Mouse (Mus musculus) 3134 (cell line): Measurements from ENCODE around the gene Ttc34.

Source experiments
- DNase-seq: peaks from one replicate; pipeline ENCODE4 v3.0.0-alpha.2; 2011; ENCODE audit warnings: low spot score; ENCODE audit not compliant: insufficient read length; ENCODE audit errors: extremely low read depth

Gene Ttc34

DNA sequence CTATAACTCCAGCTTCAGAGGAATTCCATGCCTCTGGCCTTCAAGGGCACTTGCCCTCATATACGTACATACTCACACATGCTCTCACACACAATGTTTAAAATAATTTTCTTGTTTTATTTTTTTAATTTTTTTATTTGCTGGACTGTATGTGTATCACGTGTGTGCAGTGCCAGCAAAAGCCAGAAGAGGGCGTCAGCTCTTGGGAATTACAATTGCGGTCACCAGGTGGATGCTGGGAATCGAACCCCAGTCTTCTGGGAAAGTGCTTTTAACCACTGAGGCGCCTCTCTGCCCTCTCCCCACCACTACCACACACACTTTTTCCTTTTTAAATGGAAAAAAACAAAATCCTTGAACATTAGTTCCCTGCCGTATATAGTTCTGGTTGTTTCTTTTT, 19.6 kb downstream of the Ttc34 start:
- DNase-seq = no peak

DNA sequence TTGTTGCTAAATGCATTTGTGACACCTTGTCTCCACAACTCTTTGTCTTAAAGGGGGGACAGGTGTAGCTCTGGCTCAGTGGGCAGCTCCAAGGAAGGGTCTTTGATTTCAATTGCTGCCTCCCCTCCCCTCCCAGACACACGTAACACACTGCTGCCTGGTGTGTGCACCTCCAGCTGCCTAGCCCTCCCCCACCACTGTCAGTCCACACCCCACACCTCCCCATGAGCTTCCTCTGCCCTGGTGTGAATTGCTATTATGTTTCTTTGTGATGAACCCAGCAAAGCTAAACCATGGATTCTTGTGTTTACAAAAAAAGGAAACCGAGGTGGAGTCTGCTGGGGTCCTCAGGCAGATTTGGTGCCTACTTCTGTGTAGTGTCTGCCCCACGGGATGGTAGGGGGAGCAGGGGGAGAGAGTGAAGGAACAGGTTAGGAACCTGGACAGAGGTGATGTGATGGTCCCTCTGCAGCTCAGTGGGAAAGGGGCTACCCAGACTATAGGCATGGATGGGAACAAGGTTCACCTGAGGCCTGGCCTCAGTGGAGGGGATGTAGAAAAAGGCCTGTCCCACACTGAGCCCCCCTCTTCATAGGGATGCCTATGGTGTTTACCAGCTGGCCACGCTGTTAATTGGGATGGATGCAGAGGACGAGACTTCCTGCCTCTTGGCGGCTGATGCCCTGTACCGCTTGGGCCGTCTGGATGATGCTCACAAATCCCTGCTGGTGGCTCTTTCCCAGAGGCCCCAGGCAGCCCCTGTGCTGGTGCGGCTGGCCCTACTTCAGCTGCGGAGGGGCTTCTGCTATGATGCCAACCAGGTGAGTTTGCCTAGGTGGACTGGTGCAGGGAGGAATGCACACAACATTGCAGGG, 20.3 kb downstream of the Ttc34 start:
- no peak for DNase-seq

DNA sequence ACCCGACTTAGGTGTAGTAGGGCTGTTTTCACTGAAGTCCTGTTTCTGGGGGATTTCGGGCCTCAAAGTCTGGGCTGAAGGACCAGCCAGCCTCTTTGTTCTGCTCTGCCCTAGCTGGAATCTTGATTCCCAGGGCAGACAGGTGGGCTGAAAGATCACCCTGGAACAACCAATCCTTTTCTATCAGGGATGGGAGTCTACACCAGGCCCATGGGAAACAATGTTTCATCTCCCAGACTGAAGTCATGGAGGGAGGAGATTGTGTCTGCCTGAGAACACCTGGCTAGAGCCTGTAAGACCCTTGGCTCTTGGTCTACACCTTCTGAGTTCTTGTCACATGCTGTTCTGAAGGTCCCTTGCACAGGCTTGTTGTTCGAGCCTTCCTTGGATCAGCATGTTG, 21.3 kb downstream of the Ttc34 start:
- no peak for DNase-seq

DNA sequence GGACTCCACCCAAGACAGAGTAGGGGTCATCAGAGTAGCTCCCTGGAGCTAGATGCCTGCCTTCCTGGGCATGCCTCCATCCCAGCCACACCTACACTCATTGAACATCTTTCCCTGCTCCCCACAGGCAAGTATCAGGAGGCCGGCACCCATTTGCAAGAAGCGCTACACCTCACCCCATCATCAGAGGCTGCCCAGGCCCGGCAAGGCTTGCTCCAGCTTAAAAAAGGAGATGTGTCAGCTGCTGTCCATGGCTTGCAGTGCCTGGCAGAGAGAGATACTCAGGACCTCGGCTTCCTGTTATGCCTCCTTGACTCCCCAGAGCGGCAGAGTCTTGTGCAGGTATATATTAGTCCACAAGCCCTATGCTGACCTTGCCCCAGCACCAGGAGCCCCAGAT, 24.7 kb downstream of the Ttc34 start:
- no peak for DNase-seq

DNA sequence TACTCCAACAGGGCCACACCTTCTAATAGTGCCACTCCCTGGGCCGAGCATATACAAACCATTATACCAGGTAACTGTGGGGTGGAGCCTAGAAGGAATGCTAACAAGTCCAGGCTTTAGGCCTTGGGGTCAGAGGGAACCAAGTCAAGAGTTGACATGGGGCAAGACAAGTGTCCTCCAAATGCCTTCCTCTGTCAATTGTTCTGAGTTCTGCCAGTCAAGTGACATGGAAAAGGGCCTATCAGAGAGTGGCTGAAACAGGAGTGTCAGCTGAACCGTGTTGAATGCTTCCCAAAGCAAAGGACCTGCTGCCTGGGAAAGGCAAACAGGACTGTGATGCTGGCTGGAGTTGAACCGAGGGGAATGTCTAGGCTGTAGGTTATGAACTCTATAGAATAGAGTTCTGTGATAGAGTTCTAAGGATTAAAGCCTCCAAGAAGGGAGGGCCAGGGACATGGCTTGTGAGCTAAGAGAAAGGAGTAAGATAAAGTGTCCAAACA, 26.2 kb downstream of the Ttc34 start:
- no peak for DNase-seq

DNA sequence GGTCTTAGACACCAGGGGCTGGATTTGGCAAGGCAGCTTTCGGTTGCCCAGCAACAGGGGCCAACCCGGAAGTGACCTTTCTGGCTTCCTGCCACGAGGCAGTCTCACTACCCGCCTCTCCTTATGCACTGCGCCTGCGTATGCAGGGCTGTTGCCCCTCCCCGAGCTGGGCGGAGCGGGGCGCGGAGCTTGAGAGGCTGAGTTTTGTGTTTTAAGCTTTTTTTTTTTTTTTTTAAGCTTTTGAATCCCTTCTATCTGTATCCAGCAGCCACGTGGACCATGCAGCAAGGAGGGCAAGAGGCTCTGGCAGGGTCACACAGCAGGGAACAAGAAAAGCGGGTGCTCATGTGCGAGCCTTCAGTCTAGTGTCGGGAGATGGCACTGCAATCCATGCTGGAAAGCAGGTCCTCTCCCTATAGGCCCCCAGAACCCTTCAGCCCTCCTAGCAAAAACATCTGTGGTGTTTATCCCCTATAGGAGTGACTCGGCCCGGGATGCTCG, 27.1 kb downstream of the Ttc34 start:
- no peak for DNase-seq

DNA sequence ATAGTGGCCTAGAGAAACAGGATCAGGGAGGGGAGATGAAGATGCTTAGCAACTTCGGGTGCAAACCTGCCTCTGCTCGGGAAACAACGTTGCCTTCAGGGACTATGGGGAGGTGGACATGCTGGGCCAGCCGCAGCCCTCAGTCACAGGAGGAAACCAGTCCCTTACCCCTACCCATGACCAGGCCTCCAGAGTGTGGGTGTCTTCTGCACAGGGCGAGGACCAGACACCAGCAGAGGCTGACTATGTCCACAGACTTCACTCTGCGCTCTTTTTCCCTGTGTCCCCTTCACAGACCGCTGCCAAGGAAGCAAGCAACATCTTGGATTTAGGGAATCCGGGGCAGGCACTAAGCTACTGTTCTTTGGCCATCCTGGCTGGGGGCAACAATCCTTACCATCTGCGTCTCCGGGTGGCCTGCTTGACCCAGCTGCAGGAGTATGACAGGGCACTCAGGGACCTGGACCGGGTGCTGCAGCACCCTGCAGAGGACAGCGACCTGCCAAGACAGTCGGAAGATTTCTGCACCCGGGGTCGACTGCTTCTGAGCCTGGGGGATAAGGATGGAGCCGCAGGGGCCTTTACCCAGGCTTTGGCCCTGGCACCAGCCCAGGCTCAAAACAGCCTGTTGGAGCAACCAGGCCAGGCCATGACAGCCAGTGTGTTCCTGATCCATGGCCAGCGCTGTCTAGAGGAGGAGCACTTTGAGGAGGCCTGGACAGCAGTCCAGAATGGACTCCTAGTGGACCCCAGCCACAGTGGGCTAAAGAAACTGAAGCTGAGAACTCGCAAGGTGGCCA, 27.9 kb downstream of the Ttc34 start:
- DNase-seq = no peak

DNA sequence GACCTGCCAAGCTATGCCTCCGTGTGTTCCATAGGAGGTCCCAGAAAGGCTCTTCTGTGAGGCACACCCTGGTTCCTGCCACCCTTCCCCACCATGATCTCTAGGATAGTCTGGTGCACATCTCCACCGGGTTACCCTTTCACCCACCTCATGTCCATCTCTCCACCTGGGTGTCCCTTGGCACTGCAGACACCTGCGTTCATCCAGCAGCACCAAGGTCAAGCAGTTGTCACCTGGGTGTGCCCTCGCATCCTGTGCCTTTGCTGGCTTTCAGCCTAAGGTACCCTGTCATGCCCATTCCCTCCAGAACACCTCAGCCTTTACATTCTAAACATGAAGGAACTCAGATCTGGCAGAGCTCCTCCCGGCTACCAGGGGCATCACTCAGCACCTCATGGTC, 29.1 kb downstream of the Ttc34 start:
- DNase-seq = no peak

DNA sequence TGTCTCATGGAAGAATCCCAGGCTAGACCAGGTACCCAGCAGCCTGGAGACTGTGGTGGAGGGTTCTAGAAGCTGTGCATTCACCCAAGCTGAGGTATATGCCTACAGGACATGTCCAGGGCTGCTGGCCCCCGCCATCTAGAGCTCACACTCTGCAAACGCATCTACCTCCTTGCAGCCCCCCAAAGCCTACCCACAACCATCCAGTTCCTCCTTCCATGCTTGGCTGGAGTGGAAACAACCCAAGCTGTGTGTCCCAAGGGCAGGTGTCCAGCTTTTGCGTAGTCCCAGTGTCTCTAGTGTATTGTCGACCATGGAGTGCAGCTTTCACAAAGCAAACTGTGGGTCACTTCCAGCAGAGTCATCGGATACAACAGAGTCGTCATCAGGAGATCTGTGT, 30.0 kb downstream of the Ttc34 start:
- no peak for DNase-seq

DNA sequence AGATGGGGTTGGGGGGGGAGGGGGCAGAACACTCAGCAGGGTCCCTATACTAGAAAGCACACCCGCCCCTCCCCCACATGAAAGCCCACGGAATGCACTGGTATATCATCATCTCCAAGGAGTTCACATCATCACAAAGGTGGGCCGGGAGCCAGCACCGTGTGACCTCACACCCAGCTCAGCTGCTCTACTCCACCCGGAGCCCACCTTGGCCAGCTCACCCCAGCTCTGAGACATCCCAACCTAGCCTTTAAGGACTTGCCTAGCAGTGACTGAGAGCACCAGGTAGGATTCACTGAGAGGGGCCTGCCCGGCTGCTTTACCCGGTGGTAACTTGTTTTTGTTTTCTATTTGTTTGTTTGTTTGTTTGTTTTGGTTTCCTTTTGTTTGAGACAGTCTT, 32.2 kb downstream of the Ttc34 start, which contains the start of gene Mmel1:
Mmel1 (plus strand) TSS at position 146 of the 400 bp plus-strand sequence.
- no peak for DNase-seq

DNA sequence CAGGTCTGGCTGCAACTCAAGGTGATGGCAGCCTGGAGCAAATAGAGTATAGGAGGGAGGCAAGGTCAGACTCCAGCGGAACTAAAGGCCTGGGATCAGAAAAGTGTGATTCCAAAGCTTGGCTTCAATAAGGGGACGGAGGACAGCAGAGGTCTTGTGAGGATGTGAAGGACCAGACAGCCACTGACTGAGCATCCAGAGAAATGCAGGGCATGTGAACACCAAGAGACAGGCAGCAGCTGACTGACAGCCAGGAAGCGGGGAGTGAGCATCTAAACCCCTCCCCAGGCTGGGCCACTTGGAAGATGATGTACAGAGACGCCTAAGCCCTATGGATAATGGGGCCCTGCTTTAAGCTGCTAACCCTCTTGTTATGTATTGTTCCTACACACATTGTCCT, 33.5 kb downstream of the Ttc34 start:
- DNase-seq = no peak

DNA sequence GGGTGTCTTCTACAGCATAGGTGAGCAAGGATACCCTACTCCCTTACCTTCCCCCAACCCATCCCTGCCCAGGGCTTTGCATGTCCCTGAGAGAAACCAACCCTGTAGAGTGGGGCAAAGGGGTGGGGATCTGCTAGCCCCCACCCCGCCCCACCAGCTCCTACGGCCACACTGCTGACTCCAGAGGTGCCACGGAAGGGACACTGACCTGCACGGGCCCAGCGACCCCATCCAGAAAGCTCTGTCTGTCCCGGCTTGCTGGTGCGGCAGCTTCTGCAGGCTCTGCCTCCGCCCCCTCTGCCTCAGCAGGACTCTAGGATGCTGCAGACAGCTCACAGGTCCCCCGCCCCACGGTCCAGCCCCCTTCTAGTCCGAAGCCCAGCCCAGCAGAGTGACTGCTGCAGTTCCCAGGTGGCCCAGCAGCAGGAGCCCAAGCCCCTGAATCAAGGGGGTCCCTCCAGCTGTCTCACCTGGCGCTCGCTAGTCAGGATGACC, 34.5 kb downstream of the Ttc34 start:
- DNase-seq = no peak

DNA sequence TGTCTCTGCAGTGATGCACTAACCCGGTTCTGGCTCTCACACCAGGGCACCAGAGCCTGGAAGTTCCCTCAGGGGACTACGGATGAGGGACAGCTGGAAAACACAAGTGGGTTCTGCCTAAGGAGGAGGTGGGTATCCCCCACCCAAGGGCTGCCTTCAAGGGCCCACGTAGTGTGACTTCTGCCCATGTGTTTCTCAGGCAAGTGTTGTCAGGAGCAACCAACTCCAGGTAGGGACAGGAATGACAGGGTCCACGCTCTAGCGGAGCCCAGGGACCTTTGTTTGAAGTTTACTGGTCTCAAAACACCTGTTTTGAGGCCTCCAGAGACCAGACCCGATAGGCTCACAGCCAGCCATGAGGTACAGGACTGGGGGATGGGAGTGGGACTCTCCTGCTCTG, 35.9 kb downstream of the Ttc34 start:
- no peak for DNase-seq

DNA sequence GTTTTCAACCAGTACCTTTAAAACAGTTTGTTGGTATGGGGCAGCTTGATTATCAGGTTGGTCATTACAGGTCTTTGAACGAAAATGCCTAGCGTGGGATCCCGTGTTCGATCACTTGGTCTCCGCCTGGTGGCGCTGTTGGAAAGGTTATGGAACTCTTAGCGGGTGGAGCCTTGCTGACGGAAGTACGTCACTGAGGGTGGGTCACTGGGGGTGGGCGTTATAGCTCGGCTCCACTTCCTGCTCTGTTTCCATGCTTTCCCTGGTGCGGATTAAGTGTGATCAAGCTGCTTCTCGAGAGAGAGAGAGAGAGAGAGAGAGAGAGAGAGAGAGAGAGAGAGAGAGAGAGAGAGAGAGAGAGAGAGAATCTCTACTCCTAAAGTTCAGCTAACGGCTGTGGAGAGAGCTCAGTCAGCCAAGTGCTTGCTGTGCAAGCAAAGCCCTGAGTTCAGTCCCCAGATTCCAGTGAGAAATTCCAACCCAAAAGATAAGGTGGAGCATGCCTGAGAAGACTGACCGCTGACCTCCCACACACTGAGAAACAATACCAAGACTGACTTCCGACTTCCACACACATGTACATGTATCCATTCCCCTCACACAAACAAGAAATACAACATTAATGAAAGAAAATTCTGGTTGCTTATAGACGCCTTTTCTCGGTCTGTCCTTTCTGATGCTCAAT, 40.7 kb downstream of the Ttc34 start:
- DNase-seq = peak; percentile 60

DNA sequence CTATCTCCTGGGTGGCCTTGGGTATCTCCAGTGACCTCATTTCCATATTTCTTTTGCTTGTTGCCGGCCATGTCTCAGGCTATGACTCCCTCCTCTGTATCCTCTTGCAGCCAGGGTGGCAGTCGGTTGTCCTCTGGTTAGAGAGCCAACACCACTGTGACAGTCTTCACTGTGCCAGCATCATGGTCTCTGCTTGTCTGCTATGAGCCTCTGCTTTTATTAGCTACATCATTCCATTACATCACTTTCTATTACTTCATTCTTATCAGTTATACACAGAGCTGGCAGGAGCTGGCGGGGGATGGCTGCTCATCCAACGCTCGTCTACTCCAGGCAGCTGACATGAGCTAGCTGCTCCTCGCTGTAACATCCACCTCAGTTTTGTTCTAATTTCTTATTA, 43.5 kb downstream of the Ttc34 start:
- no peak for DNase-seq

DNA sequence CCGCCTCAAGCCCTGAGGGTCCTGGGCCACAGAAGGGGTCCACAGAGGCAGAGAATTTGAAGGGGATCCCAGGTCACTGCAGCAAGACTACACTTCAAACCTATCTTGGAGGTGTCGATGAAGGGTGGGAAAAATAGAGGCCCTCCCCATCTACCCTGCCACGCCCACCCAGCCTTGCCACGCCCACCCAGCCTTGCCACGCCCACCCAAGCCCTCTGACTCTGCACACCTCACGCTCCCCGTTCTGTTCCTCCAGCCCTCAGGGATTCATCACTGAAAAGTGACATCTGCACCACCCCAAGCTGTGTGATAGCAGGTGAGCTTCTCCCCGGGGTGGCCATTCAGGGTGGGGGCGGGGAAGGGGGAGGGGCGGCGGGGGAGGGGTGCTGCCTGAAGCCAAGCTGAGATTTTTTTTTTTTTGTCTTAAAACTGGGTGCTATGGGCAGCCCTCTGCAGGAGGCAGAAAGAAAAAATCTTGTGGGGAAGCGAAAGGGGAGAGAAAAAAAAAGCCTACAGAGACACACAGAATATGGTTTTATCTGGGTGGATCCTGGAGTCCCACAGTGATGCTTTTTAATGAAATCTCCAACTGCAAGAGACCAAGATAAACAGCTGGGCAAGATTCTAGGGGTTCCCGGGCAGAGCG, 44.9 kb downstream of the Ttc34 start:
- DNase-seq = no peak

DNA sequence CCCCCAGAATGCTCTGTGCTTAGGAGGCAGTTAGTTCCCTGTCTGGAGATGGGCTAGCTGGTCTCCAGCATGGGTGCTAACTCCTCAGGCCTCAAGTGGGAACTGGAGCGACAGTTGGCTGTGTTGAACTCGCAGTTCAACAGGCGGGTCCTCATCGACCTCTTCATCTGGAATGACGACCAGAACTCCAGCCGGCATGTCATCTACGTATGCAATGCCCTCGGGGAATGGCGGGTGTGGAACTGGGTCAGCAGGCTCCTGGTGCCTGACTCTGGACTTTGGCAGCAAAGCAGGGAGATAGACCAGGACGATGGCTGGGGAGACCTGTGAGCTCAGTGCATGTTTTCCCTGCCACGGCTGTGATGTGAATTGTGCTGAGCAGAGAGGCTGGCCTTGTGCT, 48.2 kb downstream of the Ttc34 start:
- no peak for DNase-seq

DNA sequence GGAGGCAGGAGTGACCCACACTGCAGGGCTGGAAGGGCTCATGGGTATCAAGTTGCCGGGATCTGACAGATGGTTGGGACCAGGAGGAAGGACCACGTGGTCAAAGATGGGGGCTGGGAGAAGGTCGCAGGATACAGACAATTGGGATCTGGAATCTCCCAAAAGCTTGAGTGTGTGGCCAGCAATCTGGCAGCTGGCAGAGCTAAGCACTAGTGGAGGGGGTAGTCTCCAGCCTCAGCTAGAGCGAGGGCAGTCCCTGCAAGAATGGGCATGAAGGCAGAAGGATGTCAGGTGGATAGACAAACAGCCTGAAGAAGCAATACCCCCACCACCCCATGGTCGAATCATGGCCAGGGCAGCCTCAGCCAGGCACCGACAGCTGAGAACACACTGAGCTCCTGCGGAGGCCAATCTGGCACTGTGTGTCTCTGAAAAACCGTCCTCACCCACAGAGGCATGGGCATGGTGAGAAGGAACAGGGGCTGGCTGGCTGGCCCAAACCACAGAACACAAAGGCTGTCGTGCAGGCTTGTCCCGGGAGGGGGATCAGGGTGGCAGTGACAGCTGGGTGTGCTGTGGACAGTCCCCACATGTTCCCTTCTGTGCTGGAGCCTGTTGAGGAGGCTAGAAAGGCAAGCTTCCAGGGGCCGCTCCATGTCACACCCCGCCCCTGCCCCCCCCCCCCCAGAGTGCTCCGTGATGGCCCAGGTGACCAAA, 49.8 kb downstream of the Ttc34 start:
- no peak for DNase-seq

DNA sequence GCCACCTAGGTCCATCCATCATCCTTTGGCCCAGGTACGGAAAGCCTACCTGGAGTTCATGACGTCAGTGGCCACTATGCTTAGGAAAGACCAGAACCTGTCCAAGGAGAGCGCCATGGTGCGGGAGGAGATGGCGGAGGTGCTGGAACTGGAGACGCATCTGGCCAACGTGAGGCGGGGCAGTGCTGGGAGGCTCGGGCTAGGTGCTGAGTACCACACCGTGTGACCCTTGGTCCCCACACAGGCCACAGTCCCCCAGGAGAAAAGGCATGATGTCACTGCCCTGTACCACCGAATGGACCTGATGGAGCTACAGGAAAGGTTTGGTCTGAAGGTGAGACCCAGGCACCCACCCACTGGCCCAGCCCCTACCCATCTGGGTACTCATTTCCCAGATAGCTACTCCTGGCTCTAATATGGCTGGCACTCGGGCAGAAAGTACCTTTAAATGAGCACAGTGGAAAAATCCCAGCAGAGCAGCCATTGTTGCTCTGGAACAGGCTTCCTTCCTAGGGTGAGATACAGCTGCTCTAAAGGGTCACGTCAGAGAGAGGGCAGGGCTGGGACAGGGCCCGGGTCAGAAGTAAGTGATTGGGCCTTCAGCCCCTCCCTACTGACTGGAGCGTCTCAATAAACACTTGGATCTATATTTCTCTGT, 50.5 kb downstream of the Ttc34 start:
- no peak for DNase-seq
